Mouse (Mus musculus) lung, adult 2 months (tissue): ENCODE measurements around the gene Zfp385b.

Experiments used
- CTCF ChIP-seq: fragments of 200-500 bp; IDR thresholded peaks from 2 replicates; pipeline ENCODE4 v1.5.1; 2011; ENCODE audit warnings: mild to moderate bottlenecking, low read length, control low read depth; ENCODE audit not compliant: insufficient read depth
- POLR2A ChIP-seq: fragments of 200-500 bp; IDR thresholded peaks from 2 replicates; pipeline ENCODE4 v1.6.1; 2011; ENCODE audit warnings: low read depth, mild to moderate bottlenecking, control low read depth, low read length, borderline replicate concordance; ENCODE audit errors: extremely low read depth

DNA sequence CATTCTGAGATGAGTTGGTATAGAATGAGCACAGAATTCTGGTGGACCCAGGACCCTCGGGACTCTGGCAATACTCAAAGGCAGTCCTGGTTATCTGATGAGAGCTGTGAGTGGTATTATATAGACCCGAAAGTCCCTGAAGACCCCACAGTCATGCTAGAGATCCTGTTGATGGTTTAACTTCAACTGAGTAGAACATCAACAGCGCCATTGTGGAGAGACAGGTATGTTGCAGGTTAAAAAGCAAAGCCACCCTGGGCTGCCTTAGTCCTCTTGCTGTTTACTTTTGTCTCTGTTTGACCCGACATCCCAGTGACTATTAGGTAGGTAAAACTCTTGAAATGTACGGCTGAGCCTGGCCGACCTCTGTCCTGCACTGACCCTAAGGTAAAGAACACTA lies 431.3 kb downstream of the Zfp385b start:
- no peak for TF ChIP-seq POLR2A
- TF ChIP-seq CTCF = no peak
